In the genomic region with DNA sequence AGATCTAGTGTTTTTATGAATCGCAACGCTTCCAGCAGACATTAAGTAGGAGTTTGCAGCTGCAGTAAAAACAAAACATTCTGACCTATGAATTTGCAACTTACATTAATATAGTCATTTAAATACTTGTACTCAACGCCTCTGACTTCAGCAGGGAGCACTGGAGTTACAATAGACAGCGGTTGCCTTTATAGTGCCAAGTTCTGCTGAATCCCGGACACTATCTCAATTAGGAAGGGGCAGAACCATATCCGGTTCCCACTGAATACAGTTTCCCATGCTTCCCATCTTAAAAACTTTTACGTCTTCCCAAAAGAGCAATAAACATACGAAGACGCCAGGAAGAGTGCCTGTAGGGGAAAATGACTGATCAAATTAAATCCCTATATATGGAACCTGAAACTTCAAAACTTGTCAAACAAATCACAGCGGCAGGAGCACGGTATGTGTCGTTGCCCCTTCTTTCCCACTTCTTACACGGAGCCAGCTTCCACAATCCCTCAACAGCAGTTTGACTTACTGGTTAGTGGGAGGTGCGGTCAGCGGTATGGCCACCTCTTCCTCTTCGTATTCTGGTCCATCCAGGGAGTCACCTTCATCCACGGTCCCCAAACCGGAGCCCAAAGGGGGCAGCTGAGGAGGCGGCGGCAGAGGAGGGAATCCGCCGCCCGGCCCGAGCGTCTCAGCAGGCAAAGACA, we compare ENCODE assay signal across 8 mouse cellular contexts. TPM values are rescaled to one million over a fixed set of nuclear protein-coding genes. Genes with fewer than 3 reads are reported as not detected.
A peak's percentile ranks its signal among the peaks of the same experiment; 100 is the strongest.
DNase-seq lines count a peak whose midpoint lies in the region; ATAC-seq and TF ChIP-seq lines count a peak whose summit lies in the region.

No protein-coding gene starts in this region.

- peak overlapping the region; percentile 92 for H3K27ac ChIP-seq in embryonic fibroblast, embryonic 13.5 days (ENCODE audit: insufficient read depth, low read length)
- peak overlapping the region; percentile 99 for H3K27ac ChIP-seq in hindbrain, embryonic 10.5 days
- H3K27ac ChIP-seq in midbrain, embryonic 15.5 days: peak overlapping the region; percentile 100

- H3K4me3 ChIP-seq in embryonic fibroblast, embryonic 13.5 days (ENCODE audit: insufficient read depth, low read length): peak overlapping the region; percentile 94
- H3K4me3 ChIP-seq in hindbrain, embryonic 10.5 days: peak overlapping the region; percentile 93
- H3K4me3 ChIP-seq in midbrain, embryonic 15.5 days: peak overlapping the region; percentile 99

- no peaks in the 10 kb centered on the region for H3K4me1 ChIP-seq in embryonic fibroblast, embryonic 13.5 days (ENCODE audit: control insufficient read depth, insufficient read depth, low read length)
- H3K4me1 ChIP-seq in hindbrain, embryonic 10.5 days (replicated peaks): peaks cover 14% of the 10 kb centered on the region; the same call in 1 of the 2 replicates
- peaks cover 16% of the 10 kb centered on the region for H3K4me1 ChIP-seq in midbrain, embryonic 15.5 days

- H3K9ac ChIP-seq in midbrain, embryonic 15.5 days: peak overlapping the region; percentile 99

- 1% methylated on average over 25 of the region's 25 CpGs for WGBS in hindbrain, embryonic 10.5 days
- WGBS in midbrain, embryonic 15.5 days: under 1% methylated on average over 25 of the region's 25 CpGs

- CTCF ChIA-PET in Patski (lab: Charles Lee): interaction anchor here (0.8 kb wide), 1 partner anchor 16 kb away, joined by 3 read pairs; no protein-coding TSS in a partner anchor

- ATAC-seq in Patski: peak; percentile 10
- no peak for ATAC-seq in midbrain, embryonic 15.5 days (replicated peaks)

- no peaks in the 10 kb centered on the region for H3K27me3 ChIP-seq in Patski
- H3K27me3 ChIP-seq in hindbrain, embryonic 10.5 days (ENCODE audit: insufficient read depth, poor library complexity, severe bottlenecking): no peaks in the 10 kb centered on the region
- no peaks in the 10 kb centered on the region for H3K27me3 ChIP-seq in midbrain, embryonic 15.5 days (replicated peaks)

- no peak for TF ChIP-seq CTCF in Patski (IDR thresholded peaks at IDR 0.05)
- TF ChIP-seq CTCF in embryonic fibroblast, embryonic 13.5 days (IDR thresholded peaks at IDR 0.05; ENCODE audit: borderline replicate concordance, insufficient read depth, low read length): no peak

- in situ Hi-C loops in Patski (cut with MboI; ENCODE audit: low pct_unique_long_range_greater_than_20kb): no loop called here

- TF ChIP-seq POLR2A in embryonic fibroblast, embryonic 13.5 days (IDR thresholded peaks at IDR 0.05; ENCODE audit: low read depth, low read length): no peak

- peaks cover 3% of the 10 kb centered on the region; the same call in 1 of the 2 replicates for H3K36me3 ChIP-seq in hindbrain, embryonic 10.5 days
- H3K36me3 ChIP-seq in midbrain, embryonic 15.5 days (replicated peaks): no peaks in the 10 kb centered on the region

- peak; percentile 25 to 29 for DNase-seq in left cerebral cortex, adult 18-20 months (ENCODE audit: low spot score in 2 of 2)
- DNase-seq in left cerebral cortex, postnatal 4 days: no peak
- DNase-seq in Patski (ENCODE audit: low read depth, low spot score) (no peak), liver (peak; percentile 46)
- peak; percentile 71 for DNase-seq in hindbrain, embryonic 10.5 days (ENCODE audit: low spot score)
- DNase-seq in testis, postnatal 10 days (ENCODE audit: low spot score): no peak

- POLR2A ChIA-PET in Patski (lab: Charles Lee): no interaction called here

- intact Hi-C loops in left cerebral cortex, postnatal 4 days (cut with DNase I): no loop called here

- peak overlapping the region; percentile 67 for H3K4me2 ChIP-seq in midbrain, embryonic 15.5 days

- H3K9me3 ChIP-seq in hindbrain, embryonic 10.5 days: no peaks in the 10 kb centered on the region
- H3K9me3 ChIP-seq in midbrain, embryonic 15.5 days: no peaks in the 10 kb centered on the region

RNA-seq across cellular contexts. Expression of a gene that starts 0.9 kb away (rescaled TPM):
- 10 to 100 TPM; 56.2 to 57.0 TPM for total RNA-seq in left cerebral cortex, adult 18-20 months (2021)
- 10 to 100 TPM; 94.3 to 99.6 TPM for total RNA-seq in left cerebral cortex, postnatal 4 days (2021)
- polyA plus RNA-seq in Patski (2021): 36.5 TPM
- polyA plus RNA-seq in embryonic fibroblast, embryonic 13.5 days (2011; ENCODE audit: insufficient read length, low read depth, missing spikeins): 113 and 121 TPM in 2 replicates
- polyA plus RNA-seq in hindbrain, embryonic 10.5 days (2016; fragmentation: Nextera tagmentation; extraction: Ambion mirVana): 42.2 and 48.0 TPM in 2 replicates
- polyA plus RNA-seq in midbrain, embryonic 15.5 days (2015; fragmentation: Nextera tagmentation; extraction: Ambion mirVana): 60.1 and 67.0 TPM in 2 replicates

Comparison
In these comparisons a context has a peak if more than half of its experiments do, and no peak if none do; other contexts are left out.
1. DNase-seq: peak in left cerebral cortex, adult 18-20 months (2 of 2), hindbrain, embryonic 10.5 days (single experiment) and liver (single experiment); none in left cerebral cortex, postnatal 4 days (single experiment), Patski (single experiment) and testis, postnatal 10 days (single experiment).
2. Peak in every context shown above with its lines, with median percentiles within 50 percentile points of each other: H3K27ac ChIP-seq and H3K4me3 ChIP-seq.